Mouse (Mus musculus) adrenal gland, postnatal 4 days (tissue): ENCODE data around the gene Lsr. TPM values are rescaled to one million over a fixed set of nuclear protein-coding genes. Genes with fewer than 3 reads are reported as not detected.
"Not testable (repeated sequence)": the region's sequence is repeated elsewhere in the genome, so short reads cannot be mapped to it uniquely, and the experiment has no call there.

Source experiments
- DNase-seq, 2 experiments: peaks; one replicate each; pipeline ENCODE4 v3.0.0; 2021 to 2022; ENCODE audit warnings: low spot score in 2 of 2, mixed read lengths in 2 of 2
- total RNA-seq, 2 experiments: library from RNA; stranded (reverse); gene quantifications; 2 replicates each; pipeline ENCODE4 v1.2.3; 2021

Lsr gene
- total RNA-seq, 2 experiments from 2014 or later: 15.2 to 17.6 TPM

- not testable (repeated sequence) for DNase-seq
These were observed 33.2 kb downstream of the Lsr start for GRCm38 (mm10) chr7:30940070-30940469.

- DNase-seq: not testable (repeated sequence)
These were observed 37.7 kb downstream of the Lsr start for GRCm38 (mm10) chr7:30935422-30936099.

GRCm38 (mm10) chr7:30924581-30924980 lies 48.7 kb downstream of the Lsr start, which contains the start of gene Hamp2:
Gene Hamp2 (minus strand): TSS chr7:30924681.
- DNase-seq: not testable (repeated sequence)

- no peak for DNase-seq
These were observed 49.2 kb downstream of the Lsr start for GRCm38 (mm10) chr7:30924071-30924470.

GRCm38 (mm10) chr7:30922490-30922889 lies 50.8 kb downstream of the Lsr start:
- DNase-seq: not testable (repeated sequence)

- DNase-seq: no peak
These were observed 53.0 kb downstream of the Lsr start for GRCm38 (mm10) chr7:30920217-30920616.

- no peak for DNase-seq
These were observed 56.0 kb downstream of the Lsr start for GRCm38 (mm10) chr7:30917219-30917618.

GRCm38 (mm10) chr7:30916713-30917112 lies 56.6 kb downstream of the Lsr start:
- no peak for DNase-seq

GRCm38 (mm10) chr7:30914732-30915131 lies 58.5 kb downstream of the Lsr start, which contains the start of gene Mag:
Gene Mag (minus strand): TSS chr7:30914873.
- no peak for DNase-seq

GRCm38 (mm10) chr7:30909773-30910172 lies 63.5 kb downstream of the Lsr start:
- no peak for DNase-seq

- no peak for DNase-seq
These were observed 64.3 kb downstream of the Lsr start for GRCm38 (mm10) chr7:30908992-30909431.

- no peak for DNase-seq
These were observed 64.8 kb downstream of the Lsr start for GRCm38 (mm10) chr7:30908277-30908991.

Other genes starting within 250 kb of the Lsr start
- 100 to 1,000 TPM; 170 to 181 TPM for gene Tmem147, start 243.9 kb downstream of the Lsr start, total RNA-seq
- not detected for gene Gapdhs, start 229.8 kb downstream of the Lsr start, total RNA-seq
- gene Sbsn, start 222.0 kb downstream of the Lsr start, total RNA-seq: 10 to 100 TPM; 32.1 to 36.8 TPM
- 1 to 10 TPM; 3.2 to 4.2 TPM for gene Dmkn, start 209.7 kb downstream of the Lsr start, total RNA-seq
- 1 to 10 TPM; 1.9 to 3.1 TPM for gene Krtdap, start 185.6 kb downstream of the Lsr start, total RNA-seq
- gene Ffar2, start 149.7 kb downstream of the Lsr start, total RNA-seq: 1 to 10 TPM; 2.7 to 2.9 TPM
- gene Ffar3, start 117.3 kb downstream of the Lsr start, total RNA-seq: 1 to 10 TPM in 1 of 2 experiments, under 1 TPM in 1; 0.37 to 1.6 TPM
- gene Ffar1, start 111.9 kb downstream of the Lsr start, total RNA-seq: under 1 TPM in 1 of 2 experiments, not detected in 1; 0.59 TPM
- under 1 TPM; 0.73 to 0.90 TPM for gene Cd22, start 93.1 kb downstream of the Lsr start, total RNA-seq
- 1 to 10 TPM in 1 of 2 experiments, under 1 TPM in 1; 0.45 to 1.4 TPM for gene Mag, start 58.6 kb downstream of the Lsr start, total RNA-seq
- 10 to 100 TPM in 1 of 2 experiments, under 1 TPM in 1; 0.84 to 12.5 TPM for gene Hamp2, start 48.8 kb downstream of the Lsr start, total RNA-seq
- gene Hamp, start 29.4 kb downstream of the Lsr start, total RNA-seq: 10 to 100 TPM in 1 of 2 experiments, 1 to 10 TPM in 1; 2.3 to 36.9 TPM
- gene Usf2, start 16.7 kb downstream of the Lsr start, total RNA-seq: 100 to 1,000 TPM; 113 to 125 TPM
- gene Fam187b, start 326 bp upstream of the Lsr start, total RNA-seq: under 1 TPM; 0.68 to 0.98 TPM
- gene Fxyd5, start 69.0 kb upstream of the Lsr start, total RNA-seq: 10 to 100 TPM; 30.0 to 31.2 TPM
- 10 to 100 TPM in 1 of 2 experiments, 1 to 10 TPM in 1; 8.9 to 13.3 TPM for gene Fxyd7, start 78.0 kb upstream of the Lsr start, total RNA-seq
- 100 to 1,000 TPM; 141 to 173 TPM for gene Fxyd1, start 83.7 kb upstream of the Lsr start, total RNA-seq
- gene Lgi4, start 85.9 kb upstream of the Lsr start, total RNA-seq: 1 to 10 TPM; 6.8 to 6.9 TPM
- 1 to 10 TPM; 2.0 to 5.9 TPM for gene Fxyd3, start 103.2 kb upstream of the Lsr start, total RNA-seq
- 10 to 100 TPM; 18.2 to 25.4 TPM for gene Hpn, start 141.8 kb upstream of the Lsr start, total RNA-seq
- gene Scn1b, start 153.5 kb upstream of the Lsr start, total RNA-seq: 10 to 100 TPM; 10.8 to 10.9 TPM
- 10 to 100 TPM; 55.4 to 58.7 TPM for gene Gramd1a, start 182.4 kb upstream of the Lsr start, total RNA-seq